Mouse (Mus musculus) right cerebral cortex, postnatal 36 days (tissue): ENCODE data around the gene Sgpl1.

Source experiments
- DNase-seq, 2 experiments: peaks; one replicate each; pipeline ENCODE4 v3.0.0; 2022; ENCODE audit warnings: low spot score in 2 of 2, mixed read lengths in 1 of 2

The Sgpl1 gene

DNA sequence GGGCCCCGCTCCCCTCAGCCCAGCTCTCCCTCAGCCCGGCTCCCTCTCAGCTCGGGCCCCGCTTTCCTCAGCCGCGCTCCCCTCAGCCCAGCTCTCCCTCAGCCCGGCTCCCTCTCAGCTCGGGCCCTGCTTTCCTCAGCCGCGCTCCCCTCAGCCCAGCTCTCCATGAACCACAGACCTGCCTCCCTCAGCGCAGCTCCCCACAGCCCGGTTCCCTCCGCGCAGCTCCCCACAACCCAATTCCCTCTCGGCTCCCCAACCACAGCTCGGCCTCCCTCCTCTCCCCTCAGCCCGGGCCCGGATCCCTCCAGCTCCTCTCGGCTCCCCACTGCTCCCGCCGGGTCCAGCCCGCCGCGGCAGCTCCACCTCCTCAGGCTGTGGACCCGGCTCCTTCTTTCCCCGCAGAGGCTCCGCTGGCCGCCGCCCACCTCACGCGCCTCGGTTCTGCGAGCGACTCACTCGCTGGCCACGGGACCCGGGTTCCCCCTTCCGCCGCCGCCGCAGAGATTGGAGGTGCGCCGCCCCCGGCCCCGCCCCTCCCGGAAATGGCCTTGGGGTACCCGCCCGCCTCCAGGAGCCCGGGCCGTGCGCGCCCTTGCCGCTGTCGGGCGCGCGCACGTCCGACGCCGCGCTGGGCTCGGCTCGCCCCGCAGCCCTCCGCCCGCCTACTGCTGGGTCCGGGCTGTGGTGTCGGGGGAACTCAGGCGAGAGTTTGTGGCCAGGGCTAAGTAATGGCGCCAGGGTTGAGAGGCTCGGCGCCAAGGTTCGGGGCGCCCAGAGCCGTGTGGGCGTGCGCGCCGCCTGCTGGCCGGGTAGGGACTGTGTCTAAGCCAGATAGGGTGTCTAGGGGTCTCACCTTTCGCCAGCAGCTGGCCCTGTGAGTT lies at the start of gene Sgpl1:
TSS of gene Sgpl1 (minus strand) at position 547 of the 884 bp plus-strand sequence.
- DNase-seq = peak; percentile 82 to 83

DNA sequence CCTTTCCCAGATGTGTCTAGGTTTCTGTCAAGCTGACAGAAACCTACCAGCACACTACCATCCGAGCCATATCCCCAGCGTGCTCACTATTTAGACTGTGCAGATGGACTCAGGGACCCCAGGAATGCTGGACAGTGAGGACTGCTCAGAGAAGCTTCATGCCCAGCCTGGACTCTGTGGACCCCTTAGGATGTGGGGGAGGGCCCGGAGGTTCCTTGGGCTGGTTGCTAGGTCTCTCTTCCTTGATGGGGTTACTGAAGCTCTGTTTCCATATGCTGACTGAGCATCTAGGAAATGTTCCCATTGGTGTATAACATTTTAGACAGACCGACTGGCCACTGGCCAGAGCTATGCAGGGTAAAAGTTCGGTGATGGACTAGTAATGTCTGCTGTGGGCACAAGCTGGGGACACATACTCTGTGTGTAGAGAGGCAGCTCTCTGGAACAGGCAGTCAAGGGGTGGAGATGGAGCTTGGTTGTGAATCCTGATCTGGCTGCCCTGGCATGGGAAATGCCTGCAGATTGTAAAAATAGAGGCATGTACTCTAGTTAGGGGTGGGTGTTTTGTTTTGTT lies 48.3 kb upstream of the Sgpl1 start:
- DNase-seq = no peak

DNA sequence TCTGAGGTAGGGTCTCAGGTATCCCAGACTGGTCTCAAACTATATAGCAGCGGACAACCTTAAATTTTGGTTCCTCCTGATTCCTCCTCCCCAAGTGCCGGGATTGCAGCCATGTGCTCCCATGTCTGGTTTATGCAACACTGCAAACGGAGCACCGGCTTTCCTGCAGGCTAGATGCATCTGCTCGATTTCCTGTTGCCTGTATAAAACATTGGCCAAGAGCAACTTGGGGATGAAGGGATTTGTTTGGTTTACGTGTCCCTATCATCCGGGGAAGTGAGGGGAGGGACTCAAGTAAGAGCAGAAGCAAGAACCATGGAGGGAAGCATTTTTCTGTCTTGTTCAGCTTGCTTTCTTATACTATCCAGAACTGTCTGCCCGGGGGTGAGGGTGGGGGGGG lies 47.7 kb upstream of the Sgpl1 start:
- DNase-seq = no peak

DNA sequence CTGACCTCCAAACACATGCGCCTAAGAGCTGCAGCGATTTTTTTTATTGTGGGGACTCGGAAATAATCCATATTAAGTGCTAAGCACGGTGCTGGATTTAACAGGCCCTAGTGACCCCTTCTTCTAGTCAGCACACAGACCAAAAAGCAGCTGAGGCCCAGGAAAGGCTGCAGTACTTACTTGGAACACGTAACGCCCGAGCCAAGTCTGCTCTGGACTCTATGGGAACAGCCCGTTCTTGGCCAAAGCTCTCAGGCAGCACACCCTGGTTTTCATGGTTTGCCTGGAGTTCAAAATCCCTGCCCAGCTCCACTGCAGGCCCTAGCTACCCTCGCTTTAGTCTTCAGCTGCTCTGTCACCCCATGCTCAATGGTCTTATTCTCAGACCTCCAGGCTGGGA lies 47.1 kb upstream of the Sgpl1 start:
- no peak for DNase-seq

DNA sequence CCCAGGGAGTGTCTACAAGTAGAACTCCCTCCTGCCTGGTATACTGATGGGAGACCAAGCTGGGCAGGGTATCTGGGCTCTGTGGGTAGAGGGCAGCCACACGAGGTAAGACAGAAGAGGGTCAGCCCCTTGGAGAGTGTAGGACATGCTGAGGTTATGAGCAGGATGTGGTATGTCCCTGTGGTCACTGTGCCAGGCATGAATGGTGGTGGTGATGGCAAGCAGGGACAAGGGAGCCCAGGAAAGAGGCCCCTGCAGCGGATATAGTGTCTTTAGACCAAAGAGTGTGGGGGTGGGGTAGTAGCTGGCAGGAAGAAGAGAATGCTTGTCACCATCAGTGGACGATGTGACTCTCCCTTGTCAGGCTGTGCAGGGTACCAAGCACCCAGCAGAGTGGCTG lies 40.5 kb upstream of the Sgpl1 start:
- no peak for DNase-seq

DNA sequence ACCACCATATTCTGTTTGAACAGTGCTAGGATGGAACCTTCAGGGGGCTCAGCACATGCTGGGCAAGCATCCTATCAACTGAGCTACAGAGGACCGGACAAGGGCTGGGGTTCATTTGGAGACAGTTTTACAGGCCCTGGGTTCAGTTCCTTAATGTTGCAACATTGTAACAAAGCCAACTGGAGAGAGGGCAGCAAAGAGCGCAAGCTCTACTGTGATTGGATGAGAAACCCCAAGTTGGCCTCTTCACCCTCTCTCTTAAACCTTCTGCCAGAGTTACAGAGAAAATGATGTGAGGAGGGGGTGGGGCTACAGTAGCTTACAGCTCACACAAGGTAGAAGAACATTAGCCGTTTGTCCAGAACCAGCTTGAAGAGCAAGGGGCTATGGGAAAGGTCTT lies 39.5 kb upstream of the Sgpl1 start:
- DNase-seq = no peak

DNA sequence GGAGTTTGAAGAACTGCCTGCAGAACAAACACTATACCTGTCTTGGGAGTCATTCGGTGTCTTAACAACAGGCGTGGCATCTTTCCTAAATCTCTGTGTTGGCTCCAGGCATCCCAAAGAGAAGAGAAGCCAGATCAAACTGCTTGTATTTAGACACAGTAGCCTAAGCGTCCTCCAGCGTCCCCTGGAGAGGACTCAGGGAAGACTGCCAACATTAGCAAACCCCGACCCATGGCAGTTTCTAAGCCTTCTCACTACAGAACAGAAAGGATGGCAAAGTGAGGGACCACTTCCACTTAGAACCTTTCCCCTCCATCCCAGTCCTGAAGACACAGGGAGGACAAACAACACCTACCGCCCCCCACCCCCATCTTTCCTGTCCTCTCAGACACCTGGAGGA lies 32.4 kb upstream of the Sgpl1 start:
- DNase-seq = no peak

DNA sequence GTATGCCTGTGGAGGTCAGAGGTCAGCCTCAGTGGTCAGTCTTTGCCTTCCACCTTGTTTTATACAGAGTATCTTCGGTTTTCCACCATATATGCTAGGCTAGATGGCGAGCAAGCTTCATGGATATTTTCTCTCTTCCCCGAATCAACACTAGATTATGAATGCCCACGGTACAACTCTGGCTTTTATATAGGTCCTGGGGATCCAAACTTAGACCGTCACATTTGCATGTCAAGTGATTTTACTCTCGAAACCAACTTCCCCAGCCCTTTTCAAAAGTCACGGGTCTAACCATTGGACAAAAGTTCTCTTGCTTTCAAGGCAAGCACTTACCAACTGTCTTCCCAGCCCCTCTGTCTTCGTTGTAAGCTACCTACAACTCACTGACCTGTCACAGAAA lies 31.2 kb upstream of the Sgpl1 start:
- no peak for DNase-seq

DNA sequence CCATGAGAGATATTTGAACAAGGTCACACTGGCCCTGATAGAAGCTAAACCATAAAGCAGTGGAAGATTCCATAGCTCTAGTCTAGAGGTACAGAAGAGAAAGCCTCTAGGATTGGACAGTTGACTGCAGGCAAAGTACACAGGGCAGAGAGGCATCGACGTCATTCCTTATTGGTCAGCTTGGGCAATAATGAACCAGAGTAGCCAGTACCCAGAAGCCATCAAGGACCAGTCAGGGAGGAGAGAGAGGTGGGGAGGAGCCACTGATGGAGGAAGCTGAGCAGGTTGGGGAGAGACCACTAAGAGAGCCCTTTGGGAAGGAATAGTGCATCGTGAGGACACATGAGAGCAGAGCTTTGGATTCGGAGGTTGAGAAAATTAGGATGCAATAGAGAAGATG lies 30.2 kb upstream of the Sgpl1 start:
- DNase-seq = no peak

DNA sequence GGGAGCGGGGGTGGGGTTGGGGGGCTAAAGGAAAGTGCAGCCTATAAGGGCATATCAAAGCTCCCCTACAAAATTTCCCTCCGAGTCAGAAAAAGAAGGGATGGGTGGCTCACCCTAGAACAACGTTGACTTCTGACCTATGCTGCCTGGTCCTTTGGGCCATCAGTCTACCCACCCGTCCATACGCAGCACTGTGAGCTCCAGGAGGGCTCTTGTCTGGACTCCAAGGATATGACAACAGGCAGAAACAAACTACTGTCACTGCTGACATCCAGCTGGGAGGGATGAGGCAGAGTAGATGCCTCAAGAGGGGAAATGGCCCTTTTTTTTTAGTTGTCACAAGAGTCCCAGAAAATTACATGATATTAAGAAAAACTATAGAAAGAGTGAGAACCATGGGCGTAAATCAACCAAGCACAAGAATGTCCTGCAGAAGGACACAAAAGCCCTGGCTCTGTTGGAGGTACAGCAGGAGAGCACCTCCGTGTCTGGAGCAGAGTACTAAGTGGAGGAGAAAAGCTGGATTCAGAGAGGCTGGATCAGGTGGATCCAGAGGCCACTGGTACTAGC lies 28.8 kb upstream of the Sgpl1 start:
- DNase-seq = no peak

DNA sequence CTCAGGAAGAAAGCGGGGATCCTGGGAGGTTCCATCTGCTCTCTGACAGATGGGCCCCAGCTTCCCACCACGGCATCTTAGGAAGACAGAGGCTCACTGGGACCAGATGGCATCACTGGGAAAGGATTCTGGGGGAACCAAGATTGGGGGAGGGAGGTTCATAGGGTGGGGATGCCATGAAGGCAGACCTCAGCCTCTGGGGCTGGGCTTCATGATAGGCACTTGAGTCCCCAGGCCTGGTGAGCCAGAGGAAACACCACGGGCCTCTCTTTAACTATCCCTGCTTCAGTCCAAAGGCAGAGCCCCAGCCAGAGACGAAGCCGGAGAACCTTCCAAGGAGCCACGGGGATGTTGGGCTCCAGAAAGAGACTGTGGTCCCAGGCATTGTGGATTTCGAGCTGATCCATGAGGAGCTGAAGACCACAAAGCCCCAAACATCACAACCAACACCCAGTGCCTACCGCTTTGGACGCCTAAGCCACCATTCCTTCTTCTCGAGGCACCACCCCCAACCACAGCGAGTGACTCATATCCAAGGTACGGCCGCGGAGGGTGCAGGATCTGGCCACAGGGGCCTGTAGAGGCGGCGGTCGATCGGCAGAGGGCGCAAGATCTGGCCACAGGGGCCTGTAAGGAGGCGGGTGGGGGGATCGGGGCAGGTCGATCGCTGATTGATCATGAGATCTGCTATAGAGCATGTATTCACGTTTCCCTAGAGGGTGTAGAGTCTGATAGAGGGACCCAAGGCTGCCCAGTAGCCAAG lies 28.1 kb upstream of the Sgpl1 start:
- peak in 1 of 2 experiments; percentile 8 for DNase-seq

DNA sequence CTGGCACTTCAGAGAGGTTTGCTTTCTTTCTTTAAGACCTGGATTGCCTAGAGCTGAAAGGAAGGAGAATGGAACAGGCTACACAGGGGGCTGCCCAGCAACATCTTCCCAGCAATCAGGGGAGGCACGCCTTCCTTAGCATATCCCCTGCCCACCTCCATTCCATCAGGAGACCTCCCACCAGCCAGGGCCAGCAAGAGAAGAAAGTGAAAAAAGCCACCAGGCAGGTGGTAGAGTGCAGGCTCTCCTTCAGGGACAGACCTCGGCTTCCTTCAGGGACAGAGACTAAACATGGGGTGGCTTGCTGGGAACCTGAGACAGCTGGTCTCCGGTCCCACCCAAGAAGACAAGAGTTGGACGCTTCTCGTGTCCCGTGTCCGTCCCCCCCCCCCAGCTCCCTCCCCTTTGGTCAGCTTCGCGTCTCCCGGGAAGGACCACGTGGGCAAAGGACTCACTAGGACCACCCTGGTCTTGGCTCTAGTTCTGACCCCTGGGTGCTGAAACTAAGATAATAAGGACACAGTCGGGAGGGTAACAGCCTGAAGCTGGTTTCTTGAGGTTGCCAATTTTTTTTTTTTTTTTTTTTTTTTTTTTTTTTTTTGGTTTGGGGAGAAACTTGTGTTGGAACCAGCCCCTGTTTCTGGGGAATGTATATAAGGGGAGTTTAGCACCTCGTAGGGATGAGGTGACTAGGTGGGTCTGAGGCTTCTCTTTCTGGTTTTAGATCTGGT lies 27.4 kb upstream of the Sgpl1 start:
- no peak for DNase-seq

DNA sequence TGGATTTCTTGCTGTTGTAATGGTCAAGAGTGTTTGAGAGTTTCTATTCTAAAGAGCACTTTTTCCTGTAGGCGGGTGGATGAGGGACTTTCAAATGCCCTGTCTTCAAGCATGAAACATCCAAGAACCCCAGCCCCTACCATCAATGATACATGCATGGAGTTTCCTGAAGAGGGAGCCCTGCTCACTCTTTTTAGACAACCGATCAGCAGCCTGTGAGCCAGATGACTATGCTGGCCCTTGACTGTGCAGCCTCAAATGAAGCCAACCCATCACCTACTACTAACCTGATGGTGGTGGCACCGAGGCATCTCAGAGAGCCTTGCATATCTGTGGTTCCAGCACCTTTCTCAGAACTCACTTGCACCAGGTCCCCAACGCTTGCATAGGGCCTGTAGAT lies 25.0 kb upstream of the Sgpl1 start:
- no peak for DNase-seq

DNA sequence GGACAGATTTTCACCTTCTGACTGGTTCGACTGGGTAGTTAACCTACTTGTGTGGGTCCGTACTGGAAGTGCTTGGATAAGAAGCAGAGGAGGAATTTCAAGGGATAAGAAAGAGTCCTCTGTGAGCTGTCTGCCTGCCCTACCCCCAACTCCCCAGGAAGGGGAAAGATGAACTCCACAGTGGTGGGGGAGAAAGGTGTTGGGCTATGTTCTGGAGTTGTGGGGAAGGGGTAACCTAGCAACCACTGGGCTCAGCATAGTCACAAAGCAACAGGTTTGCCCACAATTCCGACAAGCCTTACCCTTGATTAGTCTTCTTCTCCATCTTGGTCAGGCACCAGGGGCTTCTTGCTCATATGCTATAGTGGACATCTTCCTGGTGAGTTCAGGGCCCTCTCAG lies 24.2 kb upstream of the Sgpl1 start, which contains the start of gene Tbata:
TSS of gene Tbata (plus strand) at position 301 of the 400 bp plus-strand sequence.
- no peak for DNase-seq

DNA sequence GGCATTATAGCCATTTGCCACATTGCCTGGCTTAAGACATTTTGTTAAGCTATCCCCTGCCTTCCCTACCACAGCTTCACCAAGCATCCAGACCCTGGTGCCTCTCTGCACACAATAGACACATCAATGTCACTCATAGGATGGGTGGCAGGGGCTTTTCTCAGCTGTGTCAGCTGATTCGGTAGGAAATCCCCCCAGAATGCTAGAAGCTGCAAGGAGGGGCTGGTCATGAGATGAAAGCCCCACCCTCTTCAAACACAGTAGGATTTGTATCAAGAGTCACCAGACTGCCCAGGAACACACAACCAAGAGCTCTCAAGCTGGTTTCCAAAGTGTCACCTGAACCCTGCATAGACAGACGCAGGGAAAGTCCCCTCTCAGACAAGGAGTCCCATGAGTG lies 20.9 kb upstream of the Sgpl1 start:
- no peak for DNase-seq

DNA sequence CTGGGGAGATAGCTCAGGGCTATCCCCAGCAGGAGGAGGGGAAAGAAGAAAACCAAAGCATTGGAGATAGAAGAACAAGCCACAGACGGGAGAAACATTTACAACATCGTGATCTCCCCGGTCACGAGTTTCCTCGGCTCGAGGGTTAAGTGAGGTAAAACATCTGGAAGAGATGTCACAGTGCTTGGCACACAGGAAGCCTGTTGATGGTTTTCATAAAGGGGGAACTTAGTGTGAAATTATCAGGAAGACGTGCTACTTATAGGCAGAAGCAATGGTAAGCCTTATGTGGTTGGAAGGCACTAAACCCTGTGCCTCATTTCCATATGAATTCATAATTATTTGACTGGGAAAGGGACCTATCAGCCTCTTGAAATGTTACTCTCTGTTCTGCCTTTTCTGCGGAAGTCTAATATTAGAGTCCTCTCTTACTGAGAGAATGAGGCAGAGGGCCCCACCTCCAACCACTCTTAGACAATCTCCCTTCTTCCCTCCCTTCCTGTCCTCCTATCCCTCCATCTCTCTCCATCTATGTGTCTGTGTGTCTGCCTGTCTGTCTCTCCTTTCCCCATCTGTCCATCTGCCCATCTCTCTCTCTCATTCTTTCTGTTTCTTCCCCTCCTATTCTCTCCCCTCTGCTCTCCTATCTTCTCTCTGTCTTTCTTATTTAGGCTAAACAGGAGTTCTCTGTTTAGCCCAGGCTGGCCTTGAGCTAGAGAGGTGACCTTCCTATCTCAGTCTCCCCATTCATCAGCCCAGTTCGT lies 20.0 kb upstream of the Sgpl1 start:
- DNase-seq = no peak

DNA sequence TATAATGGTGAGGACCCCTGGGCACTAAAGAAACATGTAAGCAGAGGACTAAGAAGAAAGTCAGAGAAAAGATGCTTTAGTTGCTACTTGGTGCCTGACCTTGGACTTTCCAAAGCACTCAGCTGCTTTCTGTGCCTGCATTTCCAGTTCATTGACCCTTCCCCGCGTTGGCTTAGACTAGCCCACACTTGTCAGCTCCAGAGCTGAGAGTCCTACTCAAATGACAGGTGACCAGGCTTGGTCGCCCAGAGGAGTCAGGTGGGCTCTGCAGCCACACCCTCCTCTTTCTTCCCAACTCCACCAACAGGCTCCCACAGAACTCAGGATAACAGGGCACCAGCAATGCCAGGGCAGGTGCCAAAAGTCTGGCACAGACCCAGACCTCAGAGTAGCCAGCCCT lies 14.9 kb upstream of the Sgpl1 start:
- DNase-seq = no peak

DNA sequence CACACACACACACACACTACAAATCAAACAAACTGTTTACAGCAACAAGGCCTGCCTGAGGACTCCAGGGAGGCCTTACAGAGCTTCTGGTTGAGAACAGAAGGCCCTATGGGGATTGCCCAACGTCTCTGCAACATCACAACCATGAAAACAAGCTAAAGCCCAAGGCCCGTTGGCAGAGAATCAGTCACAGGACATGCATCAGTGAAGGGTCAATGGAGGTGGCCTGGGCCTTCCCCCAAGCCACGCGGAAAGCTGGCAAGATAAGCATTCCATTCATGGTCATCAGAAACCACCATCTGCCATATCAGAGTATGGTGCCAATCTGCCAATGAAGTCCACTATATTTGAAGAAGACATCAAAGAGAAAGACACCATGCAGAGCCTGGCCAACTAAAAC lies 13.2 kb upstream of the Sgpl1 start:
- no peak for DNase-seq

DNA sequence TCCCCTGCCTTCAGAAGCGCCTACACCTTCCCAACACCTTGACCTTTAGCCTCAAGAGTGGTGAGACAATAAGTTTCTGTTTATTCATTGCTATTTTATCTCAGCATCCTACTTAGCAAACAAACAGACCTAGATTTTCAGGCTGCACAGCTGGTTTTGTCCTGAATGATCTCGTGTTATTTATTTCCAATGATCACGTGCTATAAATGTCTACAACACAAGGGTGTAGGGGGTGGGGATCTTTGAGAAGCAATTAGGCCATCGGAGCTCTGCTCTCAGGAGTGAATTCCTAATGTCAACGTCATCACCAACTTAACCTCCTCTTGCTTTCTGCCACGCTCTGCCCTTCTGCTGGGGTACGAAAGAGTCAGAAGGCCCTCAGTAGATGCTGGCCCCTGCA lies 12.6 kb upstream of the Sgpl1 start:
- no peak for DNase-seq

DNA sequence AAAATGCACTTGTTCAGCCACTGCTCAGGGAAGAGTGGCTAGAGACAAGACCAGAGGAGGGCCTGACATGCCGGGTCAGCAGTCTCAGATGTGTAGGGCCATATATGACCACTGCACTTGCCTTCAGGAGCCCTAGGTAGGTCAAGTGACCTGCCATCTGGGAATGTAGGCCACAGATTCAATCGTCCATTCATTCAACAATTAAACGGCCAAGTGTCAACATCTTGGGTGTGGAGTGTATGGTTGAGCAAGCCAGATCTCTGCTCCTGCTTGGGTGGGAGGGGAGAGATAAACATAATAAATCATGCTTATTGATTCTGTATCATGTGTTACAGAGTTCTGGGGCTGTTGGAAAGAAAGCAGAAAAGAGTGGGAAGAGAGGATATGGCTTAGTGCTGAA lies 11.1 kb upstream of the Sgpl1 start:
- DNase-seq = no peak

DNA sequence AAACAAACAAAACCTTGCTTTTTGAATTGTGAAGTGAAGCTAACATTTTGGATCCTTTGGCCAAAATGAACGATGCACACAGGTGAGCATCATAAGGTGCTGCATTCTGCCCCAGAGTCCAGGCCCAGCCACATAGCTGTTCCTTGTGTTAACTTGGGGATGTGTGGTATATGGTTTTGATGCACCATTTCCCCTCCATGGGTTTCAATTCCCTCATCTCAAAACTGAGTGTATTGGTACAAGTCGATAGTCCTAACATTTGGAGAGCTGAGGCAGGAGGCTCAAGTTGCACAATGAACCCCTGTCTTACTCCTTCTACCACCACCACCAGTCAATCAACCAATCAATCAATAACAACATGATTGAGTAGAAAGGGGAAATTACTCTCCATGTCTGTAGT lies 8.9 kb upstream of the Sgpl1 start:
- no peak for DNase-seq
